Mouse (Mus musculus) macrophage (primary cell): ENCODE data around the gene Uxt. TPM values are rescaled to one million over a fixed set of nuclear protein-coding genes. Genes with fewer than 3 reads are reported as not detected.
A peak's percentile ranks its signal among the peaks of the same experiment; 100 is the strongest.

Experiments
- H3K27ac ChIP-seq: fragments of 350-480 bp; formaldehyde crosslinking; 2 replicates; pipeline ENCODE4 v1.9.0; 2021
- H3K36me3 ChIP-seq: fragments of 350-480 bp; formaldehyde crosslinking; 2 replicates; pipeline ENCODE4 v1.9.0; 2021; ENCODE audit errors: inconsistent target
- H3K4me3 ChIP-seq: fragments of 350-480 bp; formaldehyde crosslinking; 2 replicates; pipeline ENCODE4 v1.9.0; 2021; ENCODE audit errors: inconsistent target
- H3K79me2 ChIP-seq: fragments of 350-480 bp; formaldehyde crosslinking; 2 replicates; pipeline ENCODE4 v1.9.0; 2021; ENCODE audit errors: inconsistent target
- WGBS: methylation state at CpG from one replicate; pipeline ENCODE4 v1.1.7; 2026; ENCODE audit warnings: inconsistent platforms; ENCODE audit not compliant: missing documents; 5-methylcytosine and 5-hydroxymethylcytosine counted together
- polyA plus RNA-seq: library from polyadenylated mRNA; stranded (reverse); fragments of 250-400 nt; gene quantifications from 3 replicates; pipeline ENCODE4 v1.2.4, GENCODE M21; 2018; ENCODE audit warnings: inconsistent platforms
- total RNA-seq, 78 experiments: library from RNA; depleted of rRNA; stranded (reverse); fragments of 250-400 nt; gene quantifications; 1 replicate in 9 of 78; 2 replicates in 24 of 78; 3 replicates in 43 of 78; 4 replicates in 2 of 78; pipeline ENCODE4 v1.2.4; 2018; ENCODE audit warnings: inconsistent platforms in 56 of 78

Uxt gene
- total RNA-seq (2018; cell fraction: chromatin; rRNA removed): 10 to 100 TPM; 11.1 to 41.0 (median 25.2) TPM
- 10 to 100 TPM; 13.2 to 21.2 (median 18.6) TPM for total RNA-seq (2018; cell fraction: cytosol; rRNA removed)
- 10 to 100 TPM in 25 of 26 experiments, 1 to 10 TPM in 1; 7.6 to 33.6 (median 19.5) TPM for total RNA-seq (2018; cell fraction: nucleus; rRNA removed)
- 17.1 to 20.2 TPM (median 18.6 TPM) in 3 replicates for polyA plus RNA-seq

GRCm38 (mm10) chrX:20961477-20962378 lies at the start of gene Uxt:
Gene Uxt, minus strand, starts transcription at chrX:20962017.
- H3K36me3 ChIP-seq: no peaks in the 10 kb centered on the region
- peak within 1 kb of the TSS; percentile 52 for H3K4me3 ChIP-seq
- 22% methylated on average over 44 of the region's 57 CpGs for WGBS
- peaks cover 7% of the 10 kb centered on the region; the same call in 1 of the 2 replicates for H3K79me2 ChIP-seq
- H3K27ac ChIP-seq: peak within 1 kb of the TSS; percentile 79

- Histone ChIP-seq H3K36me3 (no peaks in the 10 kb centered on the region), H3K27ac (no peak overlapping the region), H3K79me2 (no peaks in the 10 kb centered on the region), H3K4me3 (no peak overlapping the region)
- WGBS: 60% methylated on average over 1 of the region's 1 CpGs
Observed at GRCm38 (mm10) chrX:20980901-20981300, 19.1 kb upstream of the Uxt start.

- peak within 1 kb of the TSS; percentile 52 for H3K4me3 ChIP-seq
- no peaks in the 10 kb centered on the region for H3K36me3 ChIP-seq
- H3K27ac ChIP-seq: 0 out of 2 replicates have a peak within 1 kb of the TSS, but pooled peaks have one; percentile 24
- H3K79me2 ChIP-seq: peaks cover 26% of the 10 kb centered on the region
- WGBS: 29% methylated on average over 22 of the region's 30 CpGs
Observed at GRCm38 (mm10) chrX:20950191-20950880, 11.5 kb downstream of the Uxt start, which contains the start of gene Elk1. Gene Elk1, minus strand, starts transcription at chrX:20950608.

GRCm38 (mm10) chrX:20946055-20946454 lies 15.8 kb downstream of the Uxt start:
- Histone ChIP-seq H3K4me3 (no peak overlapping the region), H3K79me2 (peaks cover 26% of the 10 kb centered on the region), H3K36me3 (no peaks in the 10 kb centered on the region), H3K27ac (no peak overlapping the region)
- 16% methylated on average over 4 of the region's 4 CpGs for WGBS

GRCm38 (mm10) chrX:20931963-20932362 lies 29.9 kb downstream of the Uxt start:
- peaks cover 26% of the 10 kb centered on the region for H3K79me2 ChIP-seq
- H3K4me3 ChIP-seq: no peak overlapping the region
- peaks cover 6% of the 10 kb centered on the region for H3K36me3 ChIP-seq
- WGBS: 17% methylated on average over 1 of the region's 1 CpGs
- H3K27ac ChIP-seq: peak overlapping the region; percentile 98

GRCm38 (mm10) chrX:20931364-20931763 lies 30.5 kb downstream of the Uxt start, which contains the start of gene Cfp:
Gene Cfp, minus strand, starts transcription at chrX:20931555.
- 0% methylated on average over 1 of the region's 1 CpGs for WGBS
- peak within 1 kb of the TSS; percentile 61 for H3K4me3 ChIP-seq
- H3K27ac ChIP-seq: peak within 1 kb of the TSS; percentile 98
- peaks cover 6% of the 10 kb centered on the region for H3K36me3 ChIP-seq
- peaks cover 26% of the 10 kb centered on the region for H3K79me2 ChIP-seq

GRCm38 (mm10) chrX:20929859-20930258 lies 32.0 kb downstream of the Uxt start:
- peak overlapping the region; percentile 98 for H3K27ac ChIP-seq
- peaks cover 10% of the 10 kb centered on the region for H3K36me3 ChIP-seq
- 25% methylated on average over 1 of the region's 1 CpGs for WGBS
- H3K4me3 ChIP-seq: peak overlapping the region; percentile 61
- H3K79me2 ChIP-seq: peaks cover 26% of the 10 kb centered on the region

GRCm38 (mm10) chrX:20924976-20925375 lies 36.8 kb downstream of the Uxt start:
- H3K36me3 ChIP-seq: peaks cover 10% of the 10 kb centered on the region
- no peak overlapping the region for H3K4me3 ChIP-seq
- H3K27ac ChIP-seq: no peak overlapping the region
- peaks cover 17% of the 10 kb centered on the region for H3K79me2 ChIP-seq

- WGBS: 43% methylated on average over 1 of the region's 1 CpGs
Observed at GRCm38 (mm10) chrX:20923506-20923905, 38.3 kb downstream of the Uxt start.

GRCm38 (mm10) chrX:20921366-20921765 lies 40.5 kb downstream of the Uxt start:
- 60% methylated on average over 4 of the region's 5 CpGs for WGBS
- Histone ChIP-seq H3K4me3 (no peak overlapping the region), H3K36me3 (0 out of 2 replicates have a peak, but pooled peaks cover 4% of the 10 kb centered on the region), H3K27ac (no peak overlapping the region), H3K79me2 (no peaks in the 10 kb centered on the region)

More at GRCm38 (mm10) chrX:20923506-20923905, 38.3 kb downstream of the Uxt start:
- Histone ChIP-seq H3K79me2 (peaks cover 5% of the 10 kb centered on the region), H3K4me3 (no peak overlapping the region), H3K27ac (peak overlapping the region; percentile 51), H3K36me3 (peaks cover 10% of the 10 kb centered on the region)

GRCm38 (mm10) chrX:20920844-20921364 lies 40.9 kb downstream of the Uxt start, which contains the start of gene Syn1:
Gene Syn1, minus strand, starts transcription at chrX:20921004.
- Histone ChIP-seq H3K79me2 (no peaks in the 10 kb centered on the region), H3K36me3 (0 out of 2 replicates have a peak, but pooled peaks cover 4% of the 10 kb centered on the region), H3K27ac (no peak within 1 kb of the TSS), H3K4me3 (no peak within 1 kb of the TSS)
- 27% methylated on average over 36 of the region's 44 CpGs for whole genome bisulfite sequencing

- 18% methylated on average over 34 of the region's 49 CpGs for WGBS
- Histone ChIP-seq H3K4me3 (no peak overlapping the region), H3K79me2 (no peaks in the 10 kb centered on the region), H3K27ac (no peak overlapping the region), H3K36me3 (0 out of 2 replicates have a peak, but pooled peaks cover 1% of the 10 kb centered on the region)
Observed at GRCm38 (mm10) chrX:20920249-20920843, 41.5 kb downstream of the Uxt start.

GRCm38 (mm10) chrX:20915075-20915474 lies 46.7 kb downstream of the Uxt start:
- Histone ChIP-seq H3K4me3 (no peak overlapping the region), H3K79me2 (no peaks in the 10 kb centered on the region), H3K27ac (no peak overlapping the region), H3K36me3 (no peaks in the 10 kb centered on the region)

GRCm38 (mm10) chrX:20913726-20914125 lies 48.1 kb downstream of the Uxt start:
- Histone ChIP-seq H3K27ac (no peak overlapping the region), H3K79me2 (no peaks in the 10 kb centered on the region), H3K36me3 (no peaks in the 10 kb centered on the region), H3K4me3 (no peak overlapping the region)
- 78% methylated on average over 4 of the region's 6 CpGs for WGBS
